Mouse (Mus musculus): ENCODE measurements around the gene Cbx8. TPM values are rescaled to one million over a fixed set of nuclear protein-coding genes. Genes with fewer than 3 reads are reported as not detected.

Gene Cbx8
- polyA plus RNA-seq, 1 experiment from 2014 or later: 8.6 TPM

- H3K9ac ChIP-seq: no peak overlapping the region
- 56% methylated on average over 6 of the region's 6 CpGs for WGBS
- ATAC-seq (ENCODE audit: low FRiP score, low read depth): no peak
These were observed 32.2 kb upstream of the Cbx8 start for GRCm38 (mm10) chr11:119072986-119073385.

GRCm38 (mm10) chr11:119072239-119072638 is 31.5 kb upstream of the Cbx8 start:
- 87% methylated on average over 7 of the region's 7 CpGs for WGBS
- ATAC-seq (ENCODE audit: low FRiP score, low read depth): no peak
- H3K27me3 ChIP-seq: no peaks in the 10 kb centered on the region
- peaks cover 19% of the 10 kb centered on the region for H3K4me1 ChIP-seq (replicated peaks)
- no peak overlapping the region for H3K9ac ChIP-seq
- no peaks in the 10 kb centered on the region for H3K9me3 ChIP-seq
- no peak overlapping the region for H3K27ac ChIP-seq (replicated peaks)
- no peak overlapping the region for H3K4me2 ChIP-seq
- no peaks in the 10 kb centered on the region for H3K36me3 ChIP-seq
- no peak overlapping the region for H3K4me3 ChIP-seq

More at GRCm38 (mm10) chr11:119072986-119073385, 32.2 kb upstream of the Cbx8 start:
- H3K4me2 ChIP-seq: no peak overlapping the region
- peaks cover 21% of the 10 kb centered on the region for H3K4me1 ChIP-seq (replicated peaks)
- no peak overlapping the region for H3K4me3 ChIP-seq
- no peaks in the 10 kb centered on the region for H3K9me3 ChIP-seq
- no peaks in the 10 kb centered on the region for H3K27me3 ChIP-seq
- H3K27ac ChIP-seq (replicated peaks): 0 out of 2 replicates have a peak overlapping the region, but pooled peaks have one; percentile 10
- no peaks in the 10 kb centered on the region for H3K36me3 ChIP-seq

- 78% methylated on average over 8 of the region's 8 CpGs for WGBS
These were observed 26.1 kb upstream of the Cbx8 start for GRCm38 (mm10) chr11:119066841-119067240.

GRCm38 (mm10) chr11:119059256-119059655 is 18.5 kb upstream of the Cbx8 start:
- Histone ChIP-seq H3K36me3 (no peaks in the 10 kb centered on the region), H3K4me3 (no peak overlapping the region; the same call in 1 of the 2 replicates), H3K27me3 (peaks cover 39% of the 10 kb centered on the region), H3K9ac (no peak overlapping the region), H3K4me1 (replicated peaks) (peaks cover 41% of the 10 kb centered on the region), H3K4me2 (no peak overlapping the region; the same call in 1 of the 2 replicates), H3K27ac (replicated peaks) (no peak overlapping the region), H3K9me3 (no peaks in the 10 kb centered on the region)
- WGBS: 17% methylated on average over 3 of the region's 3 CpGs
- ATAC-seq (ENCODE audit: low FRiP score, low read depth): no peak

More at GRCm38 (mm10) chr11:119066841-119067240, 26.1 kb upstream of the Cbx8 start:
- Histone ChIP-seq H3K27ac (replicated peaks) (no peak overlapping the region), H3K4me3 (no peak overlapping the region), H3K36me3 (no peaks in the 10 kb centered on the region), H3K9ac (no peak overlapping the region), H3K4me1 (replicated peaks) (no peaks in the 10 kb centered on the region), H3K9me3 (no peaks in the 10 kb centered on the region), H3K27me3 (peaks cover 8% of the 10 kb centered on the region; the same call in 1 of the 2 replicates), H3K4me2 (no peak overlapping the region)
- ATAC-seq (ENCODE audit: low FRiP score, low read depth): no peak

GRCm38 (mm10) chr11:119058041-119058995 is 17.5 kb upstream of the Cbx8 start:
- WGBS: 1% methylated on average over 56 of the region's 58 CpGs
- ATAC-seq (ENCODE audit: low FRiP score, low read depth): no peak
- Histone ChIP-seq H3K9ac (no peak overlapping the region), H3K4me2 (peak overlapping the region; percentile 92), H3K9me3 (no peaks in the 10 kb centered on the region), H3K27ac (replicated peaks) (no peak overlapping the region), H3K27me3 (peaks cover 39% of the 10 kb centered on the region), H3K36me3 (no peaks in the 10 kb centered on the region), H3K4me1 (replicated peaks) (peaks cover 47% of the 10 kb centered on the region), H3K4me3 (peak overlapping the region; percentile 21)

GRCm38 (mm10) chr11:119057291-119057690 is 16.5 kb upstream of the Cbx8 start:
- peak overlapping the region; percentile 71 for H3K9ac ChIP-seq
- no peak for ATAC-seq (ENCODE audit: low FRiP score, low read depth)
- 2% methylated on average over 9 of the region's 9 CpGs for WGBS
- H3K4me3 ChIP-seq: peak overlapping the region; percentile 49
- peak overlapping the region; percentile 92 for H3K4me2 ChIP-seq
- peak overlapping the region; percentile 88 for H3K27ac ChIP-seq (replicated peaks)
- peaks cover 38% of the 10 kb centered on the region for H3K27me3 ChIP-seq
- no peaks in the 10 kb centered on the region for H3K36me3 ChIP-seq
- H3K9me3 ChIP-seq: no peaks in the 10 kb centered on the region
- peaks cover 56% of the 10 kb centered on the region for H3K4me1 ChIP-seq (replicated peaks)

- H3K4me1 ChIP-seq (replicated peaks): peaks cover 63% of the 10 kb centered on the region
- H3K27me3 ChIP-seq: peaks cover 38% of the 10 kb centered on the region
- peak; percentile 23; the same call in 1 of the 2 replicates for ATAC-seq (ENCODE audit: low FRiP score, low read depth)
- no peaks in the 10 kb centered on the region for H3K36me3 ChIP-seq
- WGBS: under 1% methylated on average over 65 of the region's 65 CpGs
- peak overlapping the region; percentile 92 for H3K4me2 ChIP-seq
- H3K27ac ChIP-seq (replicated peaks): peak overlapping the region; percentile 88
- H3K9me3 ChIP-seq: no peaks in the 10 kb centered on the region
- peak overlapping the region; percentile 71 for H3K9ac ChIP-seq
- H3K4me3 ChIP-seq: peak overlapping the region; percentile 49
These were observed 15.8 kb upstream of the Cbx8 start for GRCm38 (mm10) chr11:119056301-119057211.

- Histone ChIP-seq H3K4me3 (peak overlapping the region; percentile 49), H3K27ac (replicated peaks) (peak overlapping the region; percentile 90), H3K36me3 (no peaks in the 10 kb centered on the region), H3K9ac (peak overlapping the region; percentile 71), H3K4me1 (replicated peaks) (peaks cover 63% of the 10 kb centered on the region), H3K4me2 (peak overlapping the region; percentile 92), H3K9me3 (no peaks in the 10 kb centered on the region), H3K27me3 (peaks cover 46% of the 10 kb centered on the region)
- 1% methylated on average over 32 of the region's 32 CpGs for WGBS
- no peak for ATAC-seq (ENCODE audit: low FRiP score, low read depth)
These were observed 14.9 kb upstream of the Cbx8 start for GRCm38 (mm10) chr11:119055571-119056131.

- no peak for ATAC-seq (ENCODE audit: low FRiP score, low read depth)
- H3K27me3 ChIP-seq: peaks cover 46% of the 10 kb centered on the region
- peaks cover 63% of the 10 kb centered on the region for H3K4me1 ChIP-seq (replicated peaks)
These were observed 13.9 kb upstream of the Cbx8 start for GRCm38 (mm10) chr11:119054351-119055345.

GRCm38 (mm10) chr11:119053738-119054350 is 13.1 kb upstream of the Cbx8 start:
- H3K4me1 ChIP-seq (replicated peaks): peaks cover 60% of the 10 kb centered on the region
- WGBS: under 1% methylated on average over 34 of the region's 35 CpGs

More at GRCm38 (mm10) chr11:119054351-119055345, 13.9 kb upstream of the Cbx8 start:
- H3K9ac ChIP-seq: peak overlapping the region; percentile 53
- H3K4me3 ChIP-seq: peak overlapping the region; percentile 49
- no peaks in the 10 kb centered on the region for H3K36me3 ChIP-seq
- WGBS: 1% methylated on average over 47 of the region's 47 CpGs
- peak overlapping the region; percentile 90 for H3K27ac ChIP-seq (replicated peaks)
- H3K9me3 ChIP-seq: no peaks in the 10 kb centered on the region
- H3K4me2 ChIP-seq: peak overlapping the region; percentile 92

More at GRCm38 (mm10) chr11:119053738-119054350, 13.1 kb upstream of the Cbx8 start:
- peak overlapping the region; percentile 92 for H3K4me2 ChIP-seq
- peak overlapping the region; percentile 90 for H3K27ac ChIP-seq (replicated peaks)
- H3K4me3 ChIP-seq: peak overlapping the region; percentile 49
- H3K9me3 ChIP-seq: no peaks in the 10 kb centered on the region
- peaks cover 46% of the 10 kb centered on the region for H3K27me3 ChIP-seq
- H3K9ac ChIP-seq: peak overlapping the region; percentile 53
- H3K36me3 ChIP-seq: no peaks in the 10 kb centered on the region
- peak; percentile 59 for ATAC-seq (ENCODE audit: low FRiP score, low read depth)
